Mouse (Mus musculus): Measurements from ENCODE around the gene Rasd2.

DNA sequence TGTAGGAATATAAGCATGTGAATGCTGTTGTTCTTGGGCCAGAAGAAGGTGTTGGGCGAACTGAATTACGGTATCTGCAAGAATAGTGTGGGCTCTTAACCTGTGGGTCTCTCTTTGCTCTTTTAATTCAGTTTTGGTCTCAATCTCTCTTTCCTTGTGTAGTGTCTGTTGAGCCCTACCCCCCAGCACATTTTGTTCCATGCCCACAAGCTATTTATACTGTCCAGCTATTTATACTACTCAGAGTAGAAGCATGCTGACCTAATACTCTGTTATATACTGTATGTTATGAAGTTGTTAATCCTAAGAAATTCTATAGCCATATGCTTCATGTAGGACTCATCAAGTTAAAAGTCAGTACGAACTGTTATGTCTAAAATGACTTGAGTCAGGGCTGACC, 41.9 kb downstream of the Rasd2 start:
- no peak for TF ChIP-seq POLR2A (IDR thresholded peaks at IDR 0.05; ENCODE audit: borderline replicate concordance, extremely low read depth, low read depth, low read length)
- no peak for TF ChIP-seq CTCF (IDR thresholded peaks at IDR 0.05; ENCODE audit: insufficient read depth, low read length)
